Mouse (Mus musculus): ENCODE results near the gene St3gal3.
A peak's percentile ranks its signal among the peaks of the same experiment; 100 is the strongest.

Gene St3gal3

GRCm38 (mm10) chr4:118141511-118141910 lies 6.8 kb upstream of the St3gal3 start:
- no peak for DNase-seq (ENCODE audit: low spot score in 2 of 2)

GRCm38 (mm10) chr4:118138891-118139290 lies 4.2 kb upstream of the St3gal3 start:
- peak in 1 of 2 experiments; percentile 54 for DNase-seq (ENCODE audit: low spot score in 2 of 2)

- DNase-seq (ENCODE audit: low spot score in 2 of 2) = no peak
Observed at GRCm38 (mm10) chr4:118137857-118138256, 3.1 kb upstream of the St3gal3 start.

GRCm38 (mm10) chr4:118137311-118137710 lies 2.6 kb upstream of the St3gal3 start:
- no peak for DNase-seq (ENCODE audit: low spot score in 2 of 2)

GRCm38 (mm10) chr4:118135414-118135813 lies 700 bp upstream of the St3gal3 start:
- DNase-seq (ENCODE audit: low spot score in 2 of 2) = no peak

- DNase-seq (ENCODE audit: low spot score in 2 of 2) = no peak
Observed at GRCm38 (mm10) chr4:118131329-118131728, 3.4 kb downstream of the St3gal3 start.

GRCm38 (mm10) chr4:118123030-118123704 lies 11.5 kb downstream of the St3gal3 start:
- DNase-seq (ENCODE audit: low spot score in 2 of 2) = peak; percentile 28 to 43

GRCm38 (mm10) chr4:118122078-118122477 lies 12.6 kb downstream of the St3gal3 start:
- no peak for DNase-seq (ENCODE audit: low spot score in 2 of 2)

GRCm38 (mm10) chr4:118117565-118117964 lies 17.1 kb downstream of the St3gal3 start:
- no peak for DNase-seq (ENCODE audit: low spot score in 2 of 2)

GRCm38 (mm10) chr4:118116098-118116497 lies 18.6 kb downstream of the St3gal3 start:
- no peak for DNase-seq (ENCODE audit: low spot score in 2 of 2)

- no peak for DNase-seq (ENCODE audit: low spot score in 2 of 2)
Observed at GRCm38 (mm10) chr4:118115132-118115531, 19.6 kb downstream of the St3gal3 start.

- DNase-seq (ENCODE audit: low spot score in 2 of 2) = no peak
Observed at GRCm38 (mm10) chr4:118112601-118113000, 22.1 kb downstream of the St3gal3 start.

GRCm38 (mm10) chr4:118109649-118110048 lies 25.1 kb downstream of the St3gal3 start:
- DNase-seq (ENCODE audit: low spot score in 2 of 2) = no peak

GRCm38 (mm10) chr4:118108779-118109178 lies 25.9 kb downstream of the St3gal3 start:
- peak in 1 of 2 experiments; percentile 38 for DNase-seq (ENCODE audit: low spot score in 2 of 2)

GRCm38 (mm10) chr4:118105256-118106053 lies 29.3 kb downstream of the St3gal3 start:
- no peak for DNase-seq (ENCODE audit: low spot score in 2 of 2)

GRCm38 (mm10) chr4:118103280-118103830 lies 31.4 kb downstream of the St3gal3 start:
- no peak for DNase-seq (ENCODE audit: low spot score in 2 of 2)

GRCm38 (mm10) chr4:118101497-118101896 lies 33.2 kb downstream of the St3gal3 start:
- no peak for DNase-seq (ENCODE audit: low spot score in 2 of 2)

GRCm38 (mm10) chr4:118099637-118100364 lies 34.9 kb downstream of the St3gal3 start:
- no peak for DNase-seq (ENCODE audit: low spot score in 2 of 2)

- DNase-seq (ENCODE audit: low spot score in 2 of 2) = no peak
Observed at GRCm38 (mm10) chr4:118098571-118098970, 36.1 kb downstream of the St3gal3 start.

- no peak for DNase-seq (ENCODE audit: low spot score in 2 of 2)
Observed at GRCm38 (mm10) chr4:118096069-118096468, 38.6 kb downstream of the St3gal3 start.

- no peak for DNase-seq (ENCODE audit: low spot score in 2 of 2)
Observed at GRCm38 (mm10) chr4:118092784-118093457, 41.8 kb downstream of the St3gal3 start.
